In the genomic region with DNA sequence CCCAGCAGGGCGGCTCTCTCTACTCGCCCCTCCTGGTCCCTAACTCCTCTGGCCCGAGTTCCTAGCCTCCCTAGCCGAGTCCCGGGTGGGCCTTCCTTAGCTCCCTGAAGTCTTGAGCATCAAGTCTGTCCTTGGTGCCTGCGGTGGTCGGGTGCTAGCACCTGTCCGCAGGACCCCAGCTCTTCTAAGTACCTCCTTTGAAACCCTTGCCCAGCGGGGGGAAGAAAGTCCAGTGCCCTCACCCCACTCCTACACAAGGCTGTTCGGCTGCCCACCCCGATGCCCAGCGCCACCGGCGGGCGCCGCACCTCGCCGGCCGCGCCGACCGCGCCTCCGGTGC, we compare ENCODE assay signal across 12 mouse cellular contexts. TPM values are rescaled to one million over a fixed set of nuclear protein-coding genes. Genes with fewer than 3 reads are reported as not detected.
DNase-seq lines count a peak whose midpoint lies in the region; ATAC-seq and TF ChIP-seq lines count a peak whose summit lies in the region.
"Had no signal": no experiment of that assay in that cellular context is flagged by ENCODE, and none has a peak within 500 bp of the region (broad histone marks: within the 10 kb centered on the region; RNA-seq: fewer than 3 reads in every experiment).

No protein-coding gene starts in this region.

- H3K9me3 ChIP-seq in heart, embryonic 11.5 days (replicated peaks; ENCODE audit: control insufficient read depth, low read length), result no peaks in the 10 kb centered on the region
- no peaks in the 10 kb centered on the region for H3K9me3 ChIP-seq in ES-Bruce4 (replicated peaks; ENCODE audit: control insufficient read depth, insufficient read depth, low read length, poor library complexity, severe bottlenecking)
- no peaks in the 10 kb centered on the region for H3K9me3 ChIP-seq in hindbrain, embryonic 11.5 days (ENCODE audit: control insufficient read depth, low read length)
- no peaks in the 10 kb centered on the region for H3K9me3 ChIP-seq in liver, embryonic 16.5 days (replicated peaks; ENCODE audit: control insufficient read depth, low read length)

- H3K36me3 ChIP-seq in heart, embryonic 11.5 days (ENCODE audit: control insufficient read depth, insufficient read depth, low read length), result no peaks in the 10 kb centered on the region
- H3K36me3 ChIP-seq in ES-Bruce4 (ENCODE audit: control insufficient read depth, insufficient read depth, low read length, poor library complexity, severe bottlenecking), result no peaks in the 10 kb centered on the region
- no peaks in the 10 kb centered on the region for H3K36me3 ChIP-seq in hindbrain, embryonic 11.5 days (ENCODE audit: control insufficient read depth, insufficient read depth, low read length)
- H3K36me3 ChIP-seq in liver, embryonic 16.5 days (ENCODE audit: control insufficient read depth, insufficient read depth), result no peaks in the 10 kb centered on the region

- TF ChIP-seq CTCF in ES-Bruce4 (IDR thresholded peaks at IDR 0.05; ENCODE audit: low read depth, low read length), result no peak

- no peak overlapping the region for H3K27ac ChIP-seq in heart, embryonic 11.5 days (ENCODE audit: low read depth, low read length)
- no peak overlapping the region for H3K27ac ChIP-seq in ES-Bruce4 (ENCODE audit: insufficient read depth, low read length)
- H3K27ac ChIP-seq in hindbrain, embryonic 11.5 days (ENCODE audit: low read depth, low read length), result no peak overlapping the region
- no peak overlapping the region for H3K27ac ChIP-seq in liver, embryonic 16.5 days (ENCODE audit: low read length)
- H3K27ac ChIP-seq: liver, embryonic 14.5 days had no signal

- H3K4me3 ChIP-seq in heart, embryonic 11.5 days (ENCODE audit: low read depth, low read length), result peak overlapping the region; percentile 43
- H3K4me3 ChIP-seq in ES-Bruce4 (ENCODE audit: low read depth, low read length), result peak overlapping the region; percentile 34
- no peak overlapping the region for H3K4me3 ChIP-seq in hindbrain, embryonic 11.5 days (ENCODE audit: low read depth, low read length)
- peak overlapping the region; percentile 15; the same call in 1 of the 2 replicates for H3K4me3 ChIP-seq in liver, embryonic 16.5 days (ENCODE audit: low read depth, low read length)

- no peak for ATAC-seq in heart, embryonic 11.5 days (replicated peaks; ENCODE audit: insufficient number of reproducible peaks, low FRiP score, low TSS enrichment)
- ATAC-seq in hindbrain, embryonic 11.5 days (ENCODE audit: low FRiP score), result peak; percentile 39
- no peak for ATAC-seq in liver, embryonic 16.5 days (ENCODE audit: low read depth)

- TF ChIP-seq POLR2A in ES-Bruce4 (IDR thresholded peaks at IDR 0.05; ENCODE audit: insufficient read depth, low read length), result no peak

- TF ChIP-seq EP300 in ES-Bruce4 (IDR thresholded peaks at IDR 0.05; ENCODE audit: insufficient read depth, low read depth, low read length), result no peak

- under 1% methylated on average over 24 of the region's 24 CpGs for WGBS in heart, embryonic 11.5 days (ENCODE audit: insufficient replicate concordance)
- under 1% methylated on average over 21 of the region's 24 CpGs for WGBS in hindbrain, embryonic 11.5 days
- 2% methylated on average over 24 of the region's 24 CpGs for WGBS in liver, embryonic 16.5 days (ENCODE audit: insufficient replicate concordance)

- H3K4me2 ChIP-seq in heart, embryonic 11.5 days, result peak overlapping the region; percentile 66
- 0 out of 2 replicates have a peak overlapping the region, but pooled peaks have one; percentile 13 for H3K4me2 ChIP-seq in hindbrain, embryonic 11.5 days (replicated peaks; ENCODE audit: low read depth, low read length)
- H3K4me2 ChIP-seq in liver, embryonic 16.5 days (ENCODE audit: low read depth, low read length), result no peak overlapping the region

- H3K9ac ChIP-seq in heart, embryonic 11.5 days (ENCODE audit: low read depth, low read length), result no peak overlapping the region
- H3K9ac ChIP-seq in ES-Bruce4 (ENCODE audit: low read depth, poor library complexity, severe bottlenecking), result 0 out of 2 replicates have a peak overlapping the region, but pooled peaks have one; percentile 21
- no peak overlapping the region for H3K9ac ChIP-seq in hindbrain, embryonic 11.5 days (ENCODE audit: low read depth, low read length)
- H3K9ac ChIP-seq in liver, embryonic 16.5 days (ENCODE audit: low read depth, low read length), result no peak overlapping the region
- H3K9ac ChIP-seq: liver, embryonic 14.5 days had no signal

- peaks cover 92% of the 10 kb centered on the region for H3K27me3 ChIP-seq in heart, embryonic 11.5 days (ENCODE audit: control insufficient read depth, insufficient read depth, low read length)
- H3K27me3 ChIP-seq in ES-Bruce4 (ENCODE audit: control insufficient read depth, insufficient read depth, low read length, poor library complexity, severe bottlenecking), result peaks cover 63% of the 10 kb centered on the region
- peaks cover 96% of the 10 kb centered on the region for H3K27me3 ChIP-seq in hindbrain, embryonic 11.5 days (ENCODE audit: control insufficient read depth, insufficient read depth, low read length)
- H3K27me3 ChIP-seq in liver, embryonic 16.5 days (ENCODE audit: control insufficient read depth, insufficient read depth, low read depth, low read length), result peaks cover 98% of the 10 kb centered on the region

- no peak for DNase-seq in heart, postnatal 4 days
- no peak for DNase-seq in hindbrain, embryonic 11.5 days (ENCODE audit: low spot score)
- DNase-seq in layer of hippocampus, postnatal 25 days (ENCODE audit: extremely low spot score in 1 of 2, low spot score in 1 of 2), result no peak
- DNase-seq in adrenal gland, postnatal 25 days, result no peak
- DNase-seq in urinary bladder, postnatal 36 days (ENCODE audit: low spot score in 2 of 2), result no peak
- DNase-seq: B cell, adult 2 months; cerebellum, adult 9-11 months had no signal

- peaks cover 11% of the 10 kb centered on the region; the same call in 1 of the 2 replicates for H3K4me1 ChIP-seq in heart, embryonic 11.5 days (ENCODE audit: control insufficient read depth, insufficient read depth, low read length)
- peaks cover 1% of the 10 kb centered on the region for H3K4me1 ChIP-seq in ES-Bruce4 (ENCODE audit: control insufficient read depth, insufficient read depth, low read length)
- peaks cover 2% of the 10 kb centered on the region; the same call in 1 of the 2 replicates for H3K4me1 ChIP-seq in hindbrain, embryonic 11.5 days (replicated peaks; ENCODE audit: control insufficient read depth, insufficient read depth, low read length)
- no peaks in the 10 kb centered on the region for H3K4me1 ChIP-seq in liver, embryonic 16.5 days (ENCODE audit: control insufficient read depth, low read depth, low read length)

RNA-seq across cellular contexts. Expression of a gene that starts 2.4 kb away (rescaled TPM):
- 0.25 and 1.6 TPM in 2 replicates for polyA plus RNA-seq in heart, embryonic 11.5 days (2014; fragmentation: Nextera tagmentation; extraction: Ambion mirVana)
- not detected for total RNA-seq in heart, postnatal 4 days (2021)
- polyA plus RNA-seq in ES-Bruce4 (2011; ENCODE audit: insufficient read depth, insufficient read length, low read depth, missing spikeins), result not detected in 2 replicates
- 0.11 and 0.29 TPM in 2 replicates for polyA plus RNA-seq in hindbrain, embryonic 11.5 days (2014; fragmentation: Nextera tagmentation; extraction: Ambion mirVana)
- not detected in 2 replicates for polyA plus RNA-seq in liver, embryonic 16.5 days (2015; fragmentation: Nextera tagmentation; extraction: Ambion mirVana)
- under 1 TPM; 0.27 to 0.42 TPM for total RNA-seq in layer of hippocampus, postnatal 25 days (2021)
- total RNA-seq in adrenal gland, postnatal 25 days (2021), result not detected in 2 replicates
- polyA plus RNA-seq: gonadal fat pad, adult 2 months; liver, embryonic 14.5 days had no signal
